Mouse (Mus musculus) frontal cortex, postnatal 25 days (tissue): ENCODE results near the gene Chd3.

Experiments
- DNase-seq, 2 experiments: peaks; one replicate each; pipeline ENCODE4 v3.0.0; 2022; ENCODE audit warnings: low spot score in 2 of 2

Gene Chd3

DNA sequence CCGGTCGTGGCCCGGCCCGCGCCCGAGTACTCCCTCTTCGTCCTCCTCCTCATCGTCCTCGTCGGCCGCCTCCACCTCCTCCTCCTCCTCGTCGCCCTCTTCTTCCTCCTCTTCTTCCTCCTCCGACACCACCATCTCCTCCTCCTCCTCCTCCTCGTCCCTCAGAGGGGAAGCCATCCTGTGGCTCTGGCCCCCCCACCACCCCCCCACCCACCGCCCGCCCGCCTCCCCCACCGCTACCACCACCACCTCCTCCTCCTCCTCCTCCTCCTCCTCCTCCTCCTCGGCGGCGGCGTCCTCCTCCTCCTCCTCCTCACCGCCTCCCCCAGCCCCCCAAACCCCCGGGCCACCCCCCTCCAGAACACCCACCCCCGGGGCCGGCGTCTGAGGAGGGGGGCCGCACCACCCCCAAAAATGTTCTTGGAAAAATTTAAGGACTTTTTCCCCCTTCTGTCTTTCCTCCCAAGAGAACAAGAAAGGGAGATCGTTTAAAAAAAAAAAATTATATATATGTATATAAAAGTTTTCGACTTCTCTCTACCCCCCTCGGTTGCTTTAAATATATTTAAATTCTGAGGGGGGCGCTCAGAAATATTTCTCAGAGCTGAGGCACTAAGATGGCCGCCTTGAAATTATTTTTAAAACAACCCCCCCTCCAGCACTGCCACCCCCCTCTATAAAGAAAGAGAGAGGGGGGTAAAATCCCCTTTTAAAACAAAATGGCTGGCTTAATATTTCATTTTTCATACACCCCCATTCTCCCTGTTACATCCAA, at the start of gene Chd3:
Chd3 (minus strand) TSS at position 192 of the 775 bp plus-strand sequence.
- DNase-seq = no peak

DNA sequence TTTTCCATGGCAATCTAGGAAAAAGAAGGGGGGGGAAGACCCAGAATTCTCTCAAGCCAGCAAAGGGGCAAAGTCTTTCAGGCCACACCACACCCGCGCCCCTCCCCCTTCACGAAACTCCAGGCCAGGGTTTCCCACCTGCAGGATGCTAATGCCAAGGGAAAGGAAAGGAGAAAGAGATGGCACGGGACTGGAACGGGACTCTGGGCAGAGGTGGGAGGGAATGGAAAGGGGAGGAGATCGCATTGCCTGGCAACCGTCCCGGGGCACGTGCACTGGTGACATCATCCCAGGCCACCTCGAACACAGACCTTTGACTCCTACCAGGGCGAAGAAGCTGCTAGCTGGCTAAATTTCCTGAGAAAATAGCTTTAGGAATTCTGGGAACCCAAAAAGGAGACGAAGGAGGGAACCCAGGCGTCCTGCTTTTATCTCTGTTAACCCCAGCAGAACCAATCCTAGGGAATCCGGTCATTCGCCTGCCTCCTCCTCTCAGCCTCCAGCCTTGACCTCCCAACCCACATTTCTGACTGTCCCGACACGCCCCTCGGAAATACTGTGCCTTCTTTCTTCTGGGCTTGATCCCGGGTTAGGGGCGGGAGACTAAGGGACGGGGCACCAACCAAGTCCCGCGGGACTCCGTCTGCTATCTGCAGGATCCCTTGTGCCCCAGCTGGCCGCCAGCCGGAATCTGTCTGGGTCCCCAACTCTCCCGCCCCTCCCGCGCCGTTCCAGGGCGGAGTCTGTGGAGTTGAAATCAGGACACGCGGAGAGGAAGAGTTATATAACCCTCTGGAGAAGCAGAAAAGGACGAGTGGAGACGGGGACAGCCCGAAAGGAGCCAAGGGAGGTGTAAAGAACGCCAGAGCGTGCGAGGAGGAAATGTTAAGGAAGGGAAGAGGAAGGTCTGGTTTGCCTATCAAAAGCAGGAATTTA, 48.5 kb upstream of the Chd3 start:
- peak; percentile 77 to 83 for DNase-seq

GRCm38 (mm10) chr11:69416921-69417448, 47.8 kb upstream of the Chd3 start:
- DNase-seq = no peak

- DNase-seq = no peak
These were observed 47.3 kb upstream of the Chd3 start for GRCm38 (mm10) chr11:69416509-69416908.

- no peak for DNase-seq
These were observed 46.7 kb upstream of the Chd3 start for GRCm38 (mm10) chr11:69415668-69416451.

DNA sequence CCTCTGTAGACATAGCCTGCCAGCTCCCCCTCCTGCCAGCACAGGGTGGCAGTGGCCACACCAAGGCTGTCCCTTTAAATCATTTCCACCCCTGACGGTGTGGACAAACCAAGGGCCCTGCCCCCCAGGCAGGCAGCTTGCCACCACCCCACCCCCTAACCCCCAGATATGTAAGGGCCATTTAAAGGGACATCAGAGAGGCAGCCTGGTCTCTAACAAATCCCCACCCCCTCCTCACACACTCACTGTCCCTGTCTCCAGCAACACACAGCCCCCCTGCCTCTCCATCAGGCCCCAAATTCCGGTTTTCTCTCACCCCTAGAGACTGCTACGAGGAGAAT, 46.1 kb upstream of the Chd3 start:
- DNase-seq = no peak

GRCm38 (mm10) chr11:69414421-69415326, 45.5 kb upstream of the Chd3 start:
- no peak for DNase-seq

DNA sequence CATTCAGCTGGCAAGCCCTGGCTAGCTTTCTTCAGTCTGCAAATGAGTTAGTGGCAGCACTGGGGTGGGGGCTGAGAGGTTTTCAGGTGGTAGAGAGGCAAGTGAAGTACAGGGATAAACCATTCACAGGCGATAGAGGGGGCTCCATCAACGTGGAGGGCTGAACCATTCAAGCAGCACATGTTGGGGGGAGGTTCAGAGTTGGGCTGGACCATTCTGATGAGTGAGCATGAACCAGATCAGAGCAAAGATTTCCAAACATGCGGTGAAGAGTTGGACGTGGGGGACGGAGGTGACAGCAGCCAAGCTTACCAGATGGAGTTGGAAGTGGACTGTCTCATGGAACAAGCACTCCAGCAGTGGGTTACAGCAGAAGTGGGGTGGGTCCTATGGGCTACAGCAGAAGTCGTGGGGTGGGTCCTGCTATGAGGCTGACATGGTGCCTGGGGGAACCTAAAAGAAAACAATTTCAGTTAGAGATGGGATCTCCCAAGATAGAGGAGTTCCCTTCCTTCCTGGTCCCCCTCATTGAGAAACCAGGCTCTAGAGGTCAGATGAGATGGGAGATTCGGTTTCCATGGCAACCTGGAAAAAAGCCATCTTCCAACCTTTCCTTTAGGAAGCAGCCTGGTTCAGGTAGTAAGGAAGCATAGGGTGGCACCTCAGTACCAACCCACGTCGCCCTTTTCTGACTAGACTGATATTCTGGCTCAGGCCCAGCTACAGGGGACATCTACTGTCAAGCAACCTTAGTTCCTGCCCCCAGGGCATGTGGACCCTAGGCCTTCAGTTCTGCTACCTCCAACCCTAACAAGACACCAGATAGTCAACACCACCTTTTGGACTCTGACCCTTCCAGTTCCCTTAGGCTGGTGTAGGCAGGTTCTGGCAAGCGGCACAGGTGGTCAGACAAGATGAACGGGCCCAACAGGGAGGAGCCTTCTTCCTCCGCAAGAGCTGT, 44.3 kb upstream of the Chd3 start, which contains the start of gene Kdm6b:
Kdm6b (minus strand) TSS at position 455 of the 961 bp plus-strand sequence.
- DNase-seq = peak in 1 of 2 experiments; percentile 22

DNA sequence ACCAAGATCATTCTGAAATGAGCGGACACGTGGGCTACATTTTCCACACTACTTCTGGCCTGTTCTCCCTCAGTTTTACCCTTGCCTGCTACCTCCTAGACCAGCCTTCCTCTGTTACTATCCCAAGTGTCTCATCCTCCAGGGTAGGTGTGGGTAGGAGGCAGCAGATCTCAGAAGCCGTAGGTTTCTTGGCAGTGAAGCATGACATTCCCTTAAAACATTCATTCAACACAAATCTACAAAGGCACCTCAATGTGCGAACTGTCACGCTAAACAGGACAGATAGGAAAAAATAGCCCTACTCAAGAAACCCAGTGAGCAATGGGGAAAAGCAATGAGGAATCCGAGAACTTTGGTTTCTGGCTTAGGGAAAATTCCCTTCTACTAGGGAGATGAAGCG, 43.3 kb upstream of the Chd3 start:
- DNase-seq = no peak

- peak in 1 of 2 experiments; percentile 45 for DNase-seq
These were observed 42.5 kb upstream of the Chd3 start for GRCm38 (mm10) chr11:69411538-69412203.

DNA sequence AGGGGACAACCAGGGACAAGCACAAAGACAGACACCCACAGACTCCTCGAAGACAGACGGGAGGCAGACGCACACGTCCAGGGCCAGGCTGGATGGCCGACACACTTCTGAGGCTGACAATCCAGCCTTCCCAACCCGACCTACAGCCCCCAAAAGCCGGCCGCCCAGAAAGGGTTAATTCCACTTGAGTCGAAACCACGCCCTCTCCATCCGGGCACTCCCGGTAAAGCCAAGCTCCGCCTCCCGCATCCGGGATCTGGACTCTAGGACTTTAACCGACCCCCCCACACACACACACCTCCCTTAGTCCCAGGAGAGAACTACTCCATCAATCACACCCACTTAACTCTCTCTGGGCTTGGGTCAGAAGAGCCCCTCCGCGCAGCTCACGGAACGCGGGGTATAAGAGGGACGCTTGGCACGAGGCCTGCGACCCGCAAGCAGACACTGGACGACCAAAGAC, 41.9 kb upstream of the Chd3 start:
- DNase-seq = peak; percentile 91 to 92

DNA sequence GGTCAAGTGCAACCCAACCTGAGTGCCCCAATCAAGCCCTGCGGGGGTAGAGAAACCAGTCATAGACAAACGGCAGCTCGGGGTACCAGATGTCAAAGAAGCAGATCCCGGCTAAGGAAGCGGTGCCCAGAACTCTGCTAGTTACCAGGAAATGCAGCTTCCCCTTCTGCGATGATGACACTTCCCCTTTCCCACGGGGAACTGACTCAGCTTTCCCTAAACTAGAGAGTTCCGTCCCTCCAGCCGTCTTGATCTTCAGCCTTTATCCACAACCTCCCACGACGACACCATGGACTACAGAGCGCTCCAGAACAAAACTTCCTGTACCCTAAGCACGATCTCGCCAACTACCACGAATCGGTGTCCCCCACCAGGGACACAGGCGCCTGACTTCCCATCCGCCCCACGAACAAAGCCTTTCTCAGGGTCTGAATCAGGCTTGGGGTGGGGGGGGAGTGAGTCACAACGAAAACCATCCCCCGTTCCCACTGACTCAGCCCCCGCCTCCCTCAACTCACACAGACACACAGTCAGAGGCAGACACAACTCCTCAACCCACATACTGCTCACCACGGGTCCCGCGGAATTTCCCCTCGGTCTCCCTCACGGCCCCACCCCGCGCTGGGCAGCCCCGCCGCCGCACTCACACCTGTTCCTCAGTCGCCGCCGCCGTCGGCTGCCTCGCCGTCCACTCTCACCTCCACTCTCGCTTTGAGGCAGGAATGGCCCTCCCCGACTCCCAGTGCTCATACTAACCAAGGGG, 41.3 kb upstream of the Chd3 start:
- DNase-seq = peak in 1 of 2 experiments; percentile 18

GRCm38 (mm10) chr11:69410045-69410309, 40.8 kb upstream of the Chd3 start:
- DNase-seq = peak in 1 of 2 experiments; percentile 21

DNA sequence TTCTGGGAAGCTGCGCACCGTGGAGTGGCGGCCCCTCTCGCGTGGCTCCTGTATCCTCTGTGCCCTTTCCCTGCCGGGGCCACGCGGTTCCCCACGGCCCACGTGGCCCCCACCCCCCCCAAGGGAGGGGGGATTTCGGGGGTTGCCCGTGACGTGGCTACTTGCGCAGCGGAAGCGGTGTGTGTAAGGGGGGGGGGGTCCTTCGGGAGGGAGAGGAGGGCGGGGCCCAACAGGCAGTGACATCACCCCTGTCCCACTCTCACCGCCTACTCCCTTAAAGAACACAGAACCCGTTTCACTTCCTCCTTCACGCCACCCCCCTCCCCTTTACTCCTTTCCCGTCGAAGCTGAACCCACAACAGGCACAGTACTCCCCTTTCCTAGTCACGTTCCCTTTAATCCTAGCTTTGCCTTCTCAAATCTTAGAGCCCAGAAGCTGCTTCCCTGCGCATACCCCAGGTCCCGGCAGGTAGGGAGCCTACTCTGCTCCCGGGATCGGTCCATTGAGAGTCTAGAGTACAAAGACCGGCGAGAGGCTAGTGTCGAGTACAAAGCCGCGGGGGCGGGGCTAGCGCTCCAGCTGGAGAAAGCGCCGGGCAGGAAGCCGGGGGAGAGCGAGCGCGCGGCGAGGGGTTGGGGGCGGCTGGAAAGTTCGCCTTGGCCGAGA, 40.3 kb upstream of the Chd3 start:
- peak; percentile 59 to 74 for DNase-seq

DNA sequence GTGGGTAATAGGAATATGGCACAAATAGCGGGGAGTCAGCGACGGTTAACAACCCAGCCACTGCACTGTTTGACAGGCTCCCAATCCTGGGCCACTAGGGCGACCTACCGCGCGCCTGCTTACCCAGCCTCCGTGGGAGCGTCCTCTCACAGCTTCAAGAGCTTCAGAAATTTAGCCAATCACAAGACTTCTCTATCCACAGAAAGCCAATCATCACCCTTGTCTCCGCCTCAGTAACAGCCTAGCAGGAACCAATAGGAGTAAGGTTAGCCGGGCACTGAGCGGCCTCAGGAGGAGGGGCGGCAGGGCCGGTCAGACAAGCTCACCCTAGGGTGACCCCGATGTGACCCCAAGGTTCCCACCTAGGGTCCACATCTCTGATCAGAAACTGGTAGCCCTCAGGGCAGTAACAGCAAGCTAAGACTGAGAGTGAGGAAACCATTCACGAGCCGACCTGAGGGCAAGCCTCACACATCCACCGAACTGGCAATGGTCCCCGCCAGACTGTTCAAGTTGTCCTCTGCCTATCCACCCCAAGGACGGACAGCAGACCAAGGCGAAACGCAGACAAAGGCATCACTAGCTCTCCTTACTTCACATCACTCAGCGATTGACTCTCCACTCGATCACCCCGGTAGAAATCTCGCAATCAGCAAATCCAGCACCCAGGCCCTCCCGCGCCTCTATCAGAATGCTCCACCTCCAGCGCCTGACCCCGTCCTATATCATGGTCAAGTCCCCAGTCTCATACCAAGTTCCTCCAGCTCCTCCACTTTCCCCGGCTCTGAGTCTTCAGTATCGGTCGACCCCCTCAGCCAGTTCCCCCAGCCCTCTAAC, 39.6 kb upstream of the Chd3 start:
- DNase-seq = peak; percentile 68 to 73

DNA sequence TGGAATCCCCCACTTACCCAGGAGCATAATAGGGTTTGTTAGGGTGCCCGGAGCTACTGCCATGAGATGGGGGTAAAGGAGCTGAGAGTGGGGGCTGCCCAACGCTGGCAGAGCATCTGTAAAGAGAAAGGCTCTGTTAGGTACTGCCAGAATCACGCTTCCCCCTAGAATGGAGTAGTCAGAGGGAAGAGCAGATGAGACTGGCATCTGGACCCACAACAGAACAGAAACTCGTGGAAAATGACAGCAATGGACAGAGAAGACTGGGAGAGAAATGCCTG, 38.5 kb upstream of the Chd3 start:
- no peak for DNase-seq
